Mouse (Mus musculus) midbrain, embryonic 15.5 days (tissue): ENCODE data around the gene Pkd2. TPM values are rescaled to one million over a fixed set of nuclear protein-coding genes. Genes with fewer than 3 reads are reported as not detected.

Experiments
- ATAC-seq: fragments of 200-750 bp; cut with Nextera tagmentation; replicated peaks from 2 replicates; pipeline ENCODE4 v1.8.0; 2017; ENCODE audit warnings: moderate TSS enrichment
- H3K27ac ChIP-seq: fragments of 300-500 bp; sonication (generic); 2 replicates; pipeline ENCODE4 v1.5.1; 2015; ENCODE audit warnings: mild to moderate bottlenecking, inconsistent platforms
- H3K27me3 ChIP-seq: fragments of 300-500 bp; sonication (generic); replicated peaks from 2 replicates; pipeline ENCODE4 v1.6.1; 2015; ENCODE audit warnings: inconsistent platforms
- H3K36me3 ChIP-seq: fragments of 300-500 bp; sonication (generic); replicated peaks from 2 replicates; pipeline ENCODE4 v1.6.1; 2015; ENCODE audit warnings: inconsistent platforms
- H3K4me1 ChIP-seq: fragments of 300-500 bp; sonication (generic); 2 replicates; pipeline ENCODE4 v1.6.1; 2015; ENCODE audit warnings: inconsistent platforms
- H3K4me2 ChIP-seq: fragments of 300-500 bp; sonication (generic); 2 replicates; pipeline ENCODE4 v1.6.1; 2015; ENCODE audit warnings: inconsistent platforms, mild to moderate bottlenecking, moderate library complexity
- H3K4me3 ChIP-seq: fragments of 300-500 bp; sonication (generic); 2 replicates; pipeline ENCODE4 v1.5.1; 2015; ENCODE audit warnings: mild to moderate bottlenecking, inconsistent platforms
- H3K9ac ChIP-seq: fragments of 300-500 bp; sonication (generic); 2 replicates; pipeline ENCODE4 v1.6.1; 2015; ENCODE audit warnings: mild to moderate bottlenecking, inconsistent platforms
- H3K9me3 ChIP-seq: fragments of 300-500 bp; sonication (generic); 2 replicates; pipeline ENCODE4 v1.6.1; 2016; ENCODE audit warnings: inconsistent platforms
- WGBS: fragments of 180-500 bp; shearing (Covaris S2); methylation state at CpG from one replicate; pipeline ENCODE4 v1.1.7; 2015; ENCODE audit warnings: mixed read lengths; 5-methylcytosine and 5-hydroxymethylcytosine counted together
- polyA plus RNA-seq: library from polyadenylated mRNA; unstranded; fragments of >200 nt; fragmentation: Nextera tagmentation; extraction: Ambion mirVana; gene quantifications from 2 replicates; pipeline ENCODE4 v1.2.1, GENCODE M21; 2015

Gene Pkd2
- polyA plus RNA-seq: 9.2 TPM in 2 replicates

DNA sequence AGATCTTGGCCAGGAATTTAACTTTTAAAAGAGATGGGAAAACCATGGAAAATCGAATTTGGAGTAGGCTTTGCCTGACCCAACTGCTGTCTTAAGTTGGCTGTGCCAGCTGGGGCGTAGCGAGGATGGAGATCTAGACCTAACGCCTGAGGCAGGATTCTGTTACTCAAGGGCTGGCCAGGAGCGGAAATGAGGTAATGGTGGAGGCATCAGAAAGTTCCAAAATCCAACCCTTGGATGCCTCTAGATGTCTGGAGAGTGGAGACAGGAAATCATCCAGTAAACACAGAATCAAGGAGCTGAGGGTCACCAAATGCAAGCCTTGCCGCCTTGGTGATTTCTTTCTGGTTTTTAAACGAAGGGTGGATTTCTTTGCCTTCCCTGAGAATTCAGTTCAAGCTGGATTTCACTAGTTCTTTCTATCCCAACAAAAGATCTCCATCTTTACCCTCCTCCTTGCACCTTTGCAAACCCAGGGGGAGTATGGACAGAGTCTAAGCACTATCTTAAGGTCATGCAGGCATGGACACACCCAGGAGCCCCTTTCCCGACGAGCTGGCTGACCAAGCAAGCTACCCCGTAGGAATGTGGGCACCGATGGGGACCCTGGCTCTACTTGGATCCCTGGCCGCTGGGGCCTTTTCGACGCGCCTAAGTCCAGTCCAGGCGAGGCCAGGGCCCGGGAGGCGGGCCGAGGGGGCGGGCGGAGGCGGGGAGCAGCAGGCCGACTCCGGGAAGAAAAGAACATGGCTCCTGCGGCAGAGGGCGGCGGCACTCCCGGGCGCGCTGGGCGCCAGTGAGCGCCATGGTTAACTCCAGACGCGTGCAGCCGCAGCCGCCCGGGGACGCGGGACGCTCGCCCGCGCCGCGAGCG is at the start of gene Pkd2:
Gene Pkd2, plus strand, starts transcription at position 619 of the 874 bp plus-strand sequence.
- peak within 1 kb of the TSS; percentile 87 for H3K9ac ChIP-seq
- H3K36me3 ChIP-seq: 0 out of 2 replicates have a peak, but pooled peaks cover 4% of the 10 kb centered on the region
- H3K4me3 ChIP-seq: peak within 1 kb of the TSS; percentile 83
- H3K4me2 ChIP-seq: peak within 1 kb of the TSS; percentile 66
- H3K9me3 ChIP-seq: no peaks in the 10 kb centered on the region
- H3K27me3 ChIP-seq: no peaks in the 10 kb centered on the region
- H3K4me1 ChIP-seq: peaks cover 32% of the 10 kb centered on the region
- peak; percentile 85 for ATAC-seq
- peak within 1 kb of the TSS; percentile 90 for H3K27ac ChIP-seq
- WGBS: 11% methylated on average over 46 of the region's 46 CpGs

DNA sequence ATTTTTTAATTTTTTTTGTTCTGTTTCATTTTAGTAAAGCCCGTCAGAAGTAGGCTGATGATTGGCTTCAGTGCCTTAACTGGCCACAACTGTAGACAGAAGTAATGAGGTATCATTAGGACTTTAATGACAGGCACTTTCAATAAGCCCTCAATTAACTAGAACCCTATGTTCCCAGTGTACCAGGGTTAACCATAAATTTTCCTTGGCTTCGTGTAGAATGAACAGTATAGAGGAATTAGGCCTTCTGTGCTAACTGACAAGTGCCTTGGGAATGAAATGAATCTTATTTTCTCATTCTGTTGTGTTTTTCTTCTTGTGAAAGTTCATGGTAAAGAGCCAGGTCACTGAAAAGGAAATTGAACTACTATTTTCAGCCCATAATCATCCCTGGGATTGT is 43.3 kb upstream of the Pkd2 start:
- Histone ChIP-seq H3K9ac (no peak overlapping the region), H3K36me3 (no peaks in the 10 kb centered on the region), H3K27me3 (no peaks in the 10 kb centered on the region), H3K4me2 (no peak overlapping the region), H3K27ac (no peak overlapping the region), H3K4me1 (no peaks in the 10 kb centered on the region), H3K9me3 (no peaks in the 10 kb centered on the region), H3K4me3 (no peak overlapping the region)
- no peak for ATAC-seq
- WGBS: 77% methylated on average over 2 of the region's 2 CpGs

DNA sequence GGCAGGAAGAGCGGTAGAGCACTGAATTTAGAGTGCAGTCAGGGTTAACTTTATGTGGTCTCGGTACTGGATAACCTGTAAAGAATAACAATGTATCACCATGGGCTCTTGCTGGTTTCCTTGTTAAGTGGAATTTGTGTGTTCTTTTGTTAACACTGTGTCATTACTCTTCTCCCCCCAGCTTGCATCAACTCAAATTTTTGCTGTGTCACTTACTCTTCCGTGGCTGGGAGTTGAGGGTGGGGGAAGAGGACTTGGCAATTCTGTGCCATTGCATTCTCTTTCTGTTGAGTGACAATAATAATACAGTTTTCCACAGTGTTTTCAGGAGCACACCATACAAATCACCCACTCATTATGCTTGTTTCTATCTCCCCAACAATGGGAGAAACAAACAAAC is 42.2 kb upstream of the Pkd2 start:
- ATAC-seq: no peak
- WGBS: 73% methylated on average over 3 of the region's 3 CpGs

DNA sequence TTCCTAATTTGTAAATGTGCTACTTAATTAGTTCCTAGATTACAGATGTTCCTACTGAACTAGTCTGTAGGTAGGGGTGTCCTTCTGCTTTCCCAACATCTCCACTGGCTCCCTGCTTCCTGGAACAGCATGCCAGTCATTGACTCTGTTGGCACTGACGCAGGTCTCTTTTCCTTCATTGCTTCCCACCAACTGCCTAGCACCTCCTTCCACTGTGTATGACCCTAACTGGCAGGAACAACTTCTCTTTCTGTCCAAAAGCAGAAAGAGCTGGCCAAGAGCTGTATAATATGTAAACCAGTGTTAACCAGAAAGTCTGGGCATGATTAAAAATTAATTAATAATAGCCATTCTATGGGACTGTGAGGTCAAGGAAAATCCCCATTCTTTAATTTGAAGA is 41.5 kb upstream of the Pkd2 start:
- Histone ChIP-seq H3K4me2 (no peak overlapping the region), H3K36me3 (no peaks in the 10 kb centered on the region), H3K27me3 (no peaks in the 10 kb centered on the region), H3K4me3 (no peak overlapping the region), H3K9ac (no peak overlapping the region), H3K27ac (no peak overlapping the region), H3K9me3 (no peaks in the 10 kb centered on the region), H3K4me1 (no peaks in the 10 kb centered on the region)
- WGBS: 93% methylated on average over 1 of the region's 1 CpGs
- ATAC-seq: no peak

More for the DNA sequence above, 42.2 kb upstream of the Pkd2 start:
- Histone ChIP-seq H3K4me2 (no peak overlapping the region), H3K27ac (no peak overlapping the region), H3K27me3 (no peaks in the 10 kb centered on the region), H3K4me1 (no peaks in the 10 kb centered on the region), H3K4me3 (no peak overlapping the region), H3K36me3 (no peaks in the 10 kb centered on the region), H3K9me3 (no peaks in the 10 kb centered on the region), H3K9ac (no peak overlapping the region)

DNA sequence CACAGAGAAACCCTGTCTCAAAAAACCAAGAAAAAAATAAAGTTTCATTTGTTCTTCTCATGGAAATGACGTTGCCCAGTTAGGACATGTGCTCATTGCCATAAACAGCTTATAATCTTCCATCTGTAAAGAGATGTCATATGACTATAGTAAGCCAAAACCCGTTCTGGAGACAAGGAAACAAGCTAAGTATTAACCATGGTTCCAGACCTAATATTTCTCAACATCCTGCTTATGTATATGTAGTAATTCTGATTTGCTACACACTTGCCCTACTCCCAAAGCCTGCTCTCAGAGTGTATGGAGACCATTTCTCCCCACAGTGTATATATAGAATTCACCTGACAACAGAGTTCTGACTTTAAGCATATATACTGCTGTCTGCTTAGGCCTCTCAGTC is 37.2 kb upstream of the Pkd2 start:
- no peak for ATAC-seq
- 65% methylated on average over 2 of the region's 2 CpGs for WGBS
- Histone ChIP-seq H3K27me3 (no peaks in the 10 kb centered on the region), H3K27ac (no peak overlapping the region), H3K9ac (no peak overlapping the region), H3K9me3 (no peaks in the 10 kb centered on the region), H3K36me3 (no peaks in the 10 kb centered on the region), H3K4me1 (no peaks in the 10 kb centered on the region), H3K4me3 (no peak overlapping the region), H3K4me2 (no peak overlapping the region)

DNA sequence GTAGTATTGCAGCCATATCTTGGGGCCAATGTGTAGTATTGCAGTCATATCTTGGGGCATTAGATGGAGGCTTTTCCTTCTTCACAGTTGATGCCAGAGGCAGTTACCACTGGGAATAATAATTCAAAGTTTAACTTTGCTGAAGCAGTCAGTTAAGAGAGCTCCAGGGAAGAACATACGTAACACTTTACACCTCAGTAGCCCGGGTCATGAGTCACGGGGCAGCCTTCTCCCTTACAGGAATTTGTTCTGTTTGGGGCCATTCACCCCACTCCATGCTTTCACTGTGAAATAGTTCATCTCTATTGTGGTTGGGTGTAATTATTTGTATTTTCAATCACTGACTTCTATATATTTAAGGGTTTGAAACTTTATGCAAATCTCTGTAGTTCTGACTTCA is 35.4 kb upstream of the Pkd2 start:
- Histone ChIP-seq H3K27ac (no peak overlapping the region), H3K9ac (no peak overlapping the region), H3K4me3 (no peak overlapping the region), H3K4me1 (no peaks in the 10 kb centered on the region), H3K36me3 (no peaks in the 10 kb centered on the region), H3K27me3 (no peaks in the 10 kb centered on the region), H3K9me3 (no peaks in the 10 kb centered on the region), H3K4me2 (no peak overlapping the region)
- WGBS: 92% methylated on average over 3 of the region's 3 CpGs
- ATAC-seq: no peak

DNA sequence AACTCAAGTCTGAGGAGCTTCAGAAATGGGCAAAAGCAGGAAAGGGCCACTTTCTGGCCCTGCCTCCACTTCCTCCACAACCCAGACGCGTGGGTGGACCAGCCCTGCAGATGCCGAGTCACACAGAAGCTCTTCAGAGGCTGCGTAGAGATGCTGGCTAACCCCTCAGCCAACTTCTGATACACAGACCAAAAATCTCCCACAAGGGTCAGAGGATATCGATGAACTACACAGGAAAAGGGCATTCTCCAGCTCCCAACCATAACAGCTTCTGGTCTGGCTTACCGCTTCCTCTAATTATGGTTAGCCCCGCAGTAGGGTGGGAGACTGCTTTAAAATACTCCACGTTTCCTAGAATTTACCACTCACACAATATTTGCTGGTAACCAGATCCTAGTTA is 33.3 kb upstream of the Pkd2 start:
- Histone ChIP-seq H3K4me3 (no peak overlapping the region), H3K27me3 (no peaks in the 10 kb centered on the region), H3K9ac (no peak overlapping the region), H3K4me1 (no peaks in the 10 kb centered on the region), H3K27ac (no peak overlapping the region), H3K4me2 (no peak overlapping the region), H3K36me3 (no peaks in the 10 kb centered on the region), H3K9me3 (no peaks in the 10 kb centered on the region)
- ATAC-seq: no peak
- WGBS: 87% methylated on average over 8 of the region's 8 CpGs

DNA sequence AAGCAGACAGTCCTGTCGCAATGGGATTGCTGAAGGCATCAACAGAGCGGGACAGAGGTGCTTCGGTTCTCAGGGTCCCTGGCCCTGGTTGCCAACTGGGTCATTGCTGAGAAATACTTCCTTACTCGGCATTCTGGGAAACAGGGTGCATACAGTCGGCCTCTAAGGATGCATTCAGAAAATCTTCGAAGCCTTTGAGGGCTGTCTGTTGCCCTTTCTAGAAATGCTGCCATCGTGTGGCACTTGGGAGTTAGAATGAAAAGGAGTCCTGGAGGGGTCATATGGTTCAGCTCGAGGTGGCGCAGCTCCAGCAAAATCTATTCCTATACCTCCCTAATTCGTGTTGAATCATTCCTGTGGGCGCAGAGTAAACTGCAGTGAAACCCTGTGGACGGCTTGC is 26.4 kb upstream of the Pkd2 start:
- Histone ChIP-seq H3K4me1 (no peaks in the 10 kb centered on the region), H3K9ac (no peak overlapping the region), H3K36me3 (no peaks in the 10 kb centered on the region), H3K4me2 (no peak overlapping the region; the same call in 1 of the 2 replicates), H3K27ac (no peak overlapping the region), H3K4me3 (no peak overlapping the region), H3K27me3 (no peaks in the 10 kb centered on the region), H3K9me3 (no peaks in the 10 kb centered on the region)
- no peak for ATAC-seq
- 41% methylated on average over 12 of the region's 12 CpGs for WGBS

DNA sequence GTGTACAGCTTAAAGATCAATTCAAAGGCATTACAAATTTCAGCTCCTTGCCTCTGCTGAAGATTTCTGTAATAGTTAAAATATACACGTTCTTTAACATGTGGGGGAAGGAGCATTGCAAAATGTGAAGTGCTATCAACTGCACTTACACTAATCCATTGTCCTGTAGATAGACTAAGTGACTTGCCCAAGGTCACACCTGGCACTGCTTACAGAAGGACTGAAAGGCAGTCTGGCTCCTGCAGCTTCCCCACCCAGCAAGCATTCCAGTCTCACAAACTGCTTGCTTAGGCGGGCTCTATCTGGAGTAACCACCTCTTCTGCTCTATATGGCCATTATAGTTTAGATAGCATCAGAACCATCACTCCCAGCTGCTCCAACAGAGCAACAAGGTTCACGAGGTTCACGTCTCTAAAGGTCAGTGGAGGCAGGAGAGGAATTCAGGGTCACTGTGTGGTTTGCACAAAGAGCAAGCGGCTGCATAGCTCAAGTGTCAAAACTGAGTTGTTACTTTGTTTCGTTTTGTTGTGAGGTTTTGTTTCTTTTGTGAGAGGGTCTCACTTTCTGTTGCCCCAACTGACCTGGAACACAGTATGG is 25.2 kb upstream of the Pkd2 start:
- Histone ChIP-seq H3K9ac (no peak overlapping the region), H3K4me1 (no peaks in the 10 kb centered on the region), H3K36me3 (no peaks in the 10 kb centered on the region), H3K9me3 (no peaks in the 10 kb centered on the region), H3K4me3 (no peak overlapping the region), H3K4me2 (no peak overlapping the region), H3K27me3 (no peaks in the 10 kb centered on the region), H3K27ac (no peak overlapping the region)
- no peak for ATAC-seq
- 65% methylated on average over 6 of the region's 6 CpGs for WGBS

DNA sequence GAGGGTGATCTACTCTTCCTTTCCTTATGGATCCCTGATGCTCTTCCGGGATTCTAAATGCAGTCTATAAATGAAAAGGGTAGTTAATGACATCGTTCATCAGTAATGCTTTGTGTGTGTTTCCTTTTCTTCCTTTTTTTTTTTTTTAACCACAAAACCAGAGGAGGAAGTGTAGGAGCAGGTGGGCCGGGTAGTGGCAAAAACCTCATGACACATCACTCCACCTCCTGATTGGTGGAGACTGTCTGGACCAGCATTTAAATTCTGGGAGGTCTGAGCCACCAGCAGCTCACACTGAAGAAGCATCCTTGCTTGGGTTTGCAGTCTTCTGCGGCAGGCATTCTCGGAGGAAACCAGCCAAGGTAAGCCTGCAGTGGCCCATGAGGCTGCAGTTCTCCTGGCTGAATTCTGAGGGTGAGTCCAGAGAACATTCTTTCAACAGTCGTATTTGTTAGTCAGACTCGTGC is 24.4 kb upstream of the Pkd2 start, which contains the start of gene Spp1:
Gene Spp1, plus strand, starts transcription at position 284 of the 467 bp plus-strand sequence.
- 75% methylated on average over 7 of the region's 7 CpGs for WGBS
- H3K4me3 ChIP-seq: no peak within 1 kb of the TSS
- no peak within 1 kb of the TSS for H3K9ac ChIP-seq
- H3K9me3 ChIP-seq: no peaks in the 10 kb centered on the region
- no peaks in the 10 kb centered on the region for H3K36me3 ChIP-seq
- no peak within 1 kb of the TSS for H3K27ac ChIP-seq
- H3K27me3 ChIP-seq: no peaks in the 10 kb centered on the region
- no peak for ATAC-seq
- H3K4me2 ChIP-seq: no peak within 1 kb of the TSS
- H3K4me1 ChIP-seq: no peaks in the 10 kb centered on the region

DNA sequence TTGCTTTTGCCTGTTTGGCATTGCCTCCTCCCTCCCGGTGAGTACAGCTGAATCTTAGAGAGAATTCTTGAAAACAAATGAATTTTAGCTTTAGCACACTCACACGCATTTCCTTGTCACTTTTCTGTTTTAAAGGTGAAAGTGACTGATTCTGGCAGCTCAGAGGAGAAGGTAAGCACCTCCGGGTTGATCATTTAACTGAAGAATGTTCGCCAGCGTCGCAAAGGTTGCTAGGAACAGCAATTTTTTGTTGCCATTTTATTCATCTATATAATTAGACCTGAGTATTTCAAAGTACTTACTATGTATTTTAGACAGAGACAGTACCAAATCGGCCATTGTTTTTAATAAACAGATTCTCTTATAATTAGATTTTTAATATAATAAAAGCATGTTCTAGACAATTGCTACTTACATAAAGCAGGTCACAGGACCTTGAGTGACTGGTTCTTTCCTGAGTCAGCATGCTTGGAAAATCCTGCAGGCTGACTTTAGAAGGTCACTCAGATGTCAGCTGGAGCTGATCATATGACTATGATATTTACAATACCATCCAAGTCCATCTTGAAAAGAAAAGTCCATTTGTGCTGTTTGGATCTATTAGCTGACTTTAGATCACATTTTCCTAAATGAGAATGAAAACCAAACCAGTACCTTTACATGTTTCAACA is 22.7 kb upstream of the Pkd2 start:
- H3K4me3 ChIP-seq: no peak overlapping the region
- no peak for ATAC-seq
- no peaks in the 10 kb centered on the region for H3K4me1 ChIP-seq
- no peak overlapping the region for H3K9ac ChIP-seq
- no peaks in the 10 kb centered on the region for H3K27me3 ChIP-seq
- WGBS: 92% methylated on average over 7 of the region's 7 CpGs
- no peak overlapping the region for H3K27ac ChIP-seq
- no peak overlapping the region for H3K4me2 ChIP-seq
- H3K36me3 ChIP-seq: no peaks in the 10 kb centered on the region
- no peaks in the 10 kb centered on the region for H3K9me3 ChIP-seq

DNA sequence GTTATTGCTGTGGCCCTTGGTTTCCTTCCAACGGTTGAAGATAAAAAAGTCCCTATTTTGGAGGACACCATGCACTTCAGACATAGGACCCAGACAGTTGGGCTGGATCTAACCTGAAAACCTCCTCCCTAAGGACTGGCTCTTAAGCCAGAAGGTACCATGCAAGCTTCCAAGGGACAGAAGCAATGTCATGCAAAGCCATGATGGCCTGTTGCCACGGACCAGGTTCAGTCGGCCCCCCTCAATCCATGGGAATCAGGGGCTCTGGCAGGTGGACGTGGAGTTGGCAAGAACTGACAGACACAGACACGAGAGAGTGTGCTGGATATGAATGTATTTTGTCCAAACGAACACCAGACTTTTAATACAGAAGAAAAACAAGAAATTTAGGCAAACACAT is 16.9 kb upstream of the Pkd2 start:
- WGBS: 68% methylated on average over 6 of the region's 6 CpGs
- Histone ChIP-seq H3K27ac (no peak overlapping the region), H3K9ac (no peak overlapping the region), H3K4me2 (no peak overlapping the region), H3K27me3 (no peaks in the 10 kb centered on the region), H3K4me1 (peaks cover 2% of the 10 kb centered on the region; the same call in 1 of the 2 replicates), H3K4me3 (no peak overlapping the region), H3K9me3 (no peaks in the 10 kb centered on the region), H3K36me3 (no peaks in the 10 kb centered on the region)
- ATAC-seq: no peak
